Mouse (Mus musculus): ENCODE results near the gene Olfr887. TPM values are rescaled to one million over a fixed set of nuclear protein-coding genes. Genes with fewer than 3 reads are reported as not detected.

The Olfr887 gene
- not detected in 2 replicates for total RNA-seq (2021)
- long read RNA-seq, experiment 1, result 0 reads
- long read RNA-seq, experiment 2, result 0 reads

DNA sequence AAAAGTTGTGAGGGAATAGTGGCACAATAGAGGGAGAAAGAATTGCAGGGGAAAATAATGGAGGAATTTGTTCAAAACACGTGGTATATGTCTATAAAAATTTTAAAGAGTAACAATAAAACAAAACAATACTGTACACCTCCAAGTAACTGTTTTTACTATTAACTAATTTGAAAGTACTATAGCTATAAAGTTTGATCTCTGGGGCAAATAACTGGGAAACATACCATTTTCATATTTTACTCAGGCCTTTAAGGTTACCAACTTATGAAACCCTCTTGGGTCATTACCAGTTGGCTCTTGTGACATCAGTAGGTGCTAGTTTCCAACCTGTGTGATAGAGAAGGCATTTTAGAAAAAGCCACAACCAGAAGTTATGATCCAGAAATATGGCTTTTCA, at the start of gene Olfr887:
Olfr887 (plus strand) TSS at position 301 of the 400 bp plus-strand sequence.
- DNase-seq, result no peak

DNA sequence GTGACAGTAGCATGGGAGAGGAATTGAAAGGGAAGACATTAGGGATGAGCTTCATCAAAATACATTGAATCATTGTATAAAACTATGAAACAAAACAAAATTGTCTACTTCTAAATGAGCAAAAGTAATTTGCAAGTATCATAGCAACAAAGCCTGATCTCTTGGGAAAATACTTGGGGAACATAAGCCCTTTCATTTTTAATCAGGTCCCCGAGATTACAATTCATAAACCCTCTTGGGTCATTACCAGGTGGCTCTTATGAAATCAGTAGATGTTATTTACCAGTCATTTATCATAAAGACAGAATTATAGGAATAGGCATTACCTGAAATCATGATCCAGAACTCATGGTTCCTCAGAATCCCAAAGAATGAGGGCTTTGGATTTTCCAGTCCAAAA, 37.6 kb upstream of the Olfr887 start, which contains the start of gene Olfr884:
Olfr884 (plus strand) TSS at position 301 of the 400 bp plus-strand sequence.
- DNase-seq, result no peak

DNA sequence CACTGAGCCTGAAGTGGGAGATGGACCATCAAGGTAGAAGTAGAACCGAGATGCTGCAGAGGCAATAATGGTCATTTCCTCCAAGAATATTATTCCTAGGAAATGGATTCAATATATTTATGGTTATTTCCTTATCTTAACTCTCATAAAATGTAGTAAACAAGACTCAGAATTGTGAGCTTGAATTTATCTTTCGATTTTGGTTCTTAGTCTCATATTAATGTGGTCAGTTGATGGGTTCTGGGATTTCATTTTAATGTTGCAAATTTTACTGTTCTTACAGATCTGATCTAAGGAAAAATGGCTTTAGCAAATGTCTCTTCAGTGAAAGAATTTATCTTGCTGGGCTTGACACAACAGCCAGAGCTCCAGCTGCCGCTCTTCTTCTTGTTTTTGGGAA, 22.9 kb upstream of the Olfr887 start, which contains the start of gene Olfr885:
Olfr885 (plus strand) TSS at position 301 of the 400 bp plus-strand sequence.
- no peak for DNase-seq

DNA sequence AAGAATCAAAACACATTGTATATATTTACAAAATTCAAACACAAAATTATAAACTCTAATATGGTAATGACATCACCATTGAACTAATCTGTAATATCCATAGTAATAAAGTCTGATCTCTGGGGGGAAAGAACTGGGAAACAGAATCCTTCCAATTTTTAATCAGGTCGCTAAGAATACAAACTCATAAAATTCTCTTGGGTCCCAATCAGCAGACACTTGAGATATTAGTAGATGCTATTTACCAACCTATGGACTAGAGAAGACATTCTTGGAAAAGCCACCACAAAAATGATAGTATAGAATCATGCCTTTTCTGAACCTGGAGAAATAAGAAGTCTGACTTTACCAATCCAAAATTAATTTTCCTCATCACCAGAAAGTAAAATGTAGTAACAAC, 24.0 kb downstream of the Olfr887 start, which contains the start of gene Olfr888:
Olfr888 (plus strand) TSS at position 301 of the 400 bp plus-strand sequence.
- DNase-seq, result no peak

DNA sequence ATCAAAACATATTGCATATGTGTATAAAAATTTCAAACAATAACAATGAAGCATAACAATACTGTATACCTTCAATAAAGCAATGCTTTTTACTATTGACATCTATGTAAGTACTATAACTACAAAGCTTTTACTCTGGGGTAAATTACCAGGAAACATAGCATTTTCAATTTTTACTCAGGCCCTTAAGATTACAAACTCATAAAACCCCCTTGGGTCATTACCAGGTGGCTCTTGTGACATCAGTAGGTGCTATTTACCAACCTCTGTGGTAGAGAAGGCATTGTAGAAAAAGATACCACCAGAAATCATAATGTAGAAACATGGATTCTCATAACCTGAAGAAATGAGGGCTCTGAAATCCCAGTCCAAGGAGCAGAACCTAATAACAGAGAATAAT, 31.0 kb downstream of the Olfr887 start, which contains the start of gene Olfr889:
Olfr889 (plus strand) TSS at position 301 of the 400 bp plus-strand sequence.
- no peak for DNase-seq

Other genes starting within 250 kb of the Olfr887 start
- gene Olfr877, start 229.8 kb upstream of the Olfr887 start, total RNA-seq (2021), result not detected in 2 replicates
- gene Olfr145, start 187.3 kb upstream of the Olfr887 start, total RNA-seq (2021), result not detected in 2 replicates
- gene Olfr878, start 166.2 kb upstream of the Olfr887 start, total RNA-seq (2021), result not detected in 2 replicates
- gene Olfr881, start 92.2 kb upstream of the Olfr887 start, total RNA-seq (2021), result not detected in 2 replicates
- gene Olfr883, start 58.3 kb upstream of the Olfr887 start, total RNA-seq (2021), result not detected in 2 replicates
- not detected in 2 replicates for gene Olfr884, start 37.5 kb upstream of the Olfr887 start, total RNA-seq (2021)
- gene Olfr885, start 22.8 kb upstream of the Olfr887 start, total RNA-seq (2021), result not detected in 2 replicates
- not detected in 2 replicates for gene Olfr888, start 24.1 kb downstream of the Olfr887 start, total RNA-seq (2021)
- gene Olfr889, start 31.1 kb downstream of the Olfr887 start, total RNA-seq (2021), result 0.11 and 0.19 TPM in 2 replicates
- not detected in 2 replicates for gene Olfr890, start 58.4 kb downstream of the Olfr887 start, total RNA-seq (2021)
- gene Olfr891, start 96.7 kb downstream of the Olfr887 start, total RNA-seq (2021), result not detected in 2 replicates
- gene Olfr893, start 124.3 kb downstream of the Olfr887 start, total RNA-seq (2021), result not detected in 2 replicates
- not detected in 2 replicates for gene Olfr894, start 134.0 kb downstream of the Olfr887 start, total RNA-seq (2021)
- not detected in 2 replicates for gene Olfr143, start 168.7 kb downstream of the Olfr887 start, total RNA-seq (2021)
- gene Olfr895, start 183.8 kb downstream of the Olfr887 start, total RNA-seq (2021), result not detected in 2 replicates
- not detected in 2 replicates for gene Olfr896-ps1, start 207.0 kb downstream of the Olfr887 start, total RNA-seq (2021)
- not detected in 2 replicates for gene Olfr25, start 245.0 kb downstream of the Olfr887 start, total RNA-seq (2021)